Mouse (Mus musculus) embryonic facial prominence, embryonic 12.5 days (tissue): Measurements from ENCODE around the gene Tcte2. TPM values are rescaled to one million over a fixed set of nuclear protein-coding genes. Genes with fewer than 3 reads are reported as not detected.

Experiments
- ATAC-seq: fragments of 200-750 bp; cut with Nextera tagmentation; 2 replicates; pipeline ENCODE4 v1.8.0; 2017; ENCODE audit not compliant: insufficient number of reproducible peaks, insufficient read depth, low FRiP score, low TSS enrichment
- H3K27ac ChIP-seq: fragments of 300-500 bp; sonication (generic); 2 replicates; pipeline ENCODE4 v1.5.1; 2016; ENCODE audit warnings: mild to moderate bottlenecking
- H3K27me3 ChIP-seq: fragments of 300-500 bp; sonication (generic); 2 replicates; pipeline ENCODE4 v1.6.1; 2016; ENCODE audit warnings: mild to moderate bottlenecking, moderate library complexity
- H3K36me3 ChIP-seq: fragments of 300-500 bp; sonication (generic); 2 replicates; pipeline ENCODE4 v1.6.1; 2016; ENCODE audit warnings: mild to moderate bottlenecking
- H3K4me1 ChIP-seq: fragments of 300-500 bp; sonication (generic); 2 replicates; pipeline ENCODE4 v1.6.1; 2016
- H3K4me2 ChIP-seq: fragments of 300-500 bp; sonication (generic); replicated peaks from 2 replicates; pipeline ENCODE4 v1.6.1; 2016; ENCODE audit warnings: mild to moderate bottlenecking, moderate library complexity
- H3K4me3 ChIP-seq: fragments of 300-500 bp; sonication (generic); 2 replicates; pipeline ENCODE4 v1.5.1; 2016; ENCODE audit warnings: mild to moderate bottlenecking
- H3K9ac ChIP-seq: fragments of 300-500 bp; sonication (generic); 2 replicates; pipeline ENCODE4 v1.6.1; 2016; ENCODE audit warnings: mild to moderate bottlenecking, moderate library complexity
- H3K9me3 ChIP-seq: fragments of 300-500 bp; sonication (generic); 2 replicates; pipeline ENCODE4 v1.6.1; 2016; ENCODE audit warnings: mild to moderate bottlenecking, moderate library complexity
- WGBS: fragments of 180-500 bp; shearing (Covaris S2); methylation state at CpG from one replicate; pipeline ENCODE4 v1.1.7; 2016; 5-methylcytosine and 5-hydroxymethylcytosine counted together
- polyA plus RNA-seq: library from polyadenylated mRNA; unstranded; fragments of >200 nt; fragmentation: Nextera tagmentation; extraction: Ambion mirVana; gene quantifications from 2 replicates; pipeline ENCODE4 v1.2.1, GENCODE M21; 2016

The Tcte2 gene
- polyA plus RNA-seq, 1 experiment from 2014 or later = 7.1 TPM

- H3K9me3 ChIP-seq = no peaks in the 10 kb centered on the region
- no peak overlapping the region for H3K4me3 ChIP-seq
- H3K4me1 ChIP-seq = peaks cover 19% of the 10 kb centered on the region
- no peak overlapping the region for H3K9ac ChIP-seq
- H3K4me2 ChIP-seq = no peak overlapping the region
- no peaks in the 10 kb centered on the region for H3K27me3 ChIP-seq
- WGBS = 76% methylated on average over 1 of the region's 1 CpGs
- H3K27ac ChIP-seq = no peak overlapping the region
- no peaks in the 10 kb centered on the region for H3K36me3 ChIP-seq
- no peak for ATAC-seq
Measured at GRCm38 (mm10) chr17:13665731-13666130, 95.9 kb downstream of the Tcte2 start.

- H3K9me3 ChIP-seq = no peaks in the 10 kb centered on the region
- H3K4me2 ChIP-seq = no peak overlapping the region
- H3K4me1 ChIP-seq = peaks cover 9% of the 10 kb centered on the region
- 42% methylated on average over 13 of the region's 13 CpGs for WGBS
- ATAC-seq = no peak
- H3K9ac ChIP-seq = no peak overlapping the region
- no peaks in the 10 kb centered on the region for H3K27me3 ChIP-seq
- no peak overlapping the region for H3K4me3 ChIP-seq
- no peaks in the 10 kb centered on the region for H3K36me3 ChIP-seq
- no peak overlapping the region for H3K27ac ChIP-seq
Measured at GRCm38 (mm10) chr17:13663386-13664166, 98.0 kb downstream of the Tcte2 start.

Other genes starting within 250 kb of the Tcte2 start
- gene Afdn, start 1.3 kb downstream of the Tcte2 start, polyA plus RNA-seq = 87.3 and 89.7 TPM in 2 replicates
- not detected in 2 replicates for gene Gm7168, start 186.5 kb upstream of the Tcte2 start, polyA plus RNA-seq
- gene Gm7356, start 241.9 kb upstream of the Tcte2 start, polyA plus RNA-seq = not detected in 2 replicates